Mouse (Mus musculus) liver, embryonic 13.5 days (tissue): Measurements from ENCODE around the gene Plg. TPM values are rescaled to one million over a fixed set of nuclear protein-coding genes. Genes with fewer than 3 reads are reported as not detected.

Experiments used
- ATAC-seq: fragments of 200-750 bp; cut with Nextera tagmentation; 2 replicates; pipeline ENCODE4 v1.8.0; 2017; ENCODE audit warnings: low read depth, mild to moderate bottlenecking, moderate number of reproducible peaks, moderate library complexity
- DNase-seq: peaks from one replicate; pipeline ENCODE4 v3.0.0; 2022
- H3K27ac ChIP-seq: fragments of 300-500 bp; sonication (generic); 2 replicates; pipeline ENCODE4 v1.5.1; 2015; ENCODE audit warnings: moderate library complexity, mild to moderate bottlenecking, inconsistent platforms
- H3K27me3 ChIP-seq: fragments of 300-500 bp; sonication (generic); 2 replicates; pipeline ENCODE4 v1.6.1; 2015; ENCODE audit warnings: mild to moderate bottlenecking, inconsistent platforms
- H3K36me3 ChIP-seq: fragments of 300-500 bp; sonication (generic); 2 replicates; pipeline ENCODE4 v1.6.1; 2015; ENCODE audit warnings: mild to moderate bottlenecking, inconsistent platforms
- H3K4me1 ChIP-seq: fragments of 300-500 bp; sonication (generic); replicated peaks from 2 replicates; pipeline ENCODE4 v1.6.1; 2015; ENCODE audit warnings: inconsistent platforms
- H3K4me2 ChIP-seq: fragments of 300-500 bp; sonication (generic); 2 replicates; pipeline ENCODE4 v1.6.1; 2015; ENCODE audit warnings: inconsistent platforms, mild to moderate bottlenecking, moderate library complexity
- H3K4me3 ChIP-seq: fragments of 300-500 bp; sonication (generic); replicated peaks from 2 replicates; pipeline ENCODE4 v1.5.1; 2015; ENCODE audit warnings: mild to moderate bottlenecking, inconsistent platforms
- H3K9ac ChIP-seq: fragments of 300-500 bp; sonication (generic); 2 replicates; pipeline ENCODE4 v1.6.1; 2015; ENCODE audit warnings: mild to moderate bottlenecking, inconsistent platforms
- H3K9me3 ChIP-seq: fragments of 300-500 bp; sonication (generic); replicated peaks from 2 replicates; pipeline ENCODE4 v1.6.1; 2016; ENCODE audit warnings: inconsistent platforms
- WGBS: fragments of 180-500 bp; shearing (Covaris S2); methylation state at CpG from one replicate; pipeline ENCODE4 v1.1.7; 2015; ENCODE audit not compliant: insufficient replicate concordance; 5-methylcytosine and 5-hydroxymethylcytosine counted together
- polyA plus RNA-seq: library from polyadenylated mRNA; unstranded; fragments of >200 nt; fragmentation: Nextera tagmentation; extraction: Ambion mirVana; gene quantifications from 2 replicates; pipeline ENCODE4 v1.2.1, GENCODE M21; 2015

The Plg gene
- polyA plus RNA-seq, 1 experiment from 2014 or later = 135 TPM

- H3K27ac ChIP-seq = no peak overlapping the region
- H3K36me3 ChIP-seq = peaks cover 8% of the 10 kb centered on the region; the same call in 1 of the 2 replicates
- H3K4me1 ChIP-seq = peaks cover 4% of the 10 kb centered on the region; the same call in 1 of the 2 replicates
- no peak overlapping the region for H3K4me2 ChIP-seq
- DNase-seq = no peak
- H3K27me3 ChIP-seq = no peaks in the 10 kb centered on the region
- H3K9me3 ChIP-seq = no peaks in the 10 kb centered on the region
- 66% methylated on average over 16 of the region's 16 CpGs for WGBS
- no peak for ATAC-seq
- H3K4me3 ChIP-seq = no peak overlapping the region
- no peak overlapping the region for H3K9ac ChIP-seq
These were observed 42.6 kb downstream of the Plg start for GRCm38 (mm10) chr17:12420886-12421574.

GRCm38 (mm10) chr17:12422143-12422542 is 43.7 kb downstream of the Plg start:
- 75% methylated on average over 1 of the region's 1 CpGs for WGBS
- Histone ChIP-seq H3K9ac (no peak overlapping the region), H3K4me3 (no peak overlapping the region), H3K36me3 (peaks cover 8% of the 10 kb centered on the region; the same call in 1 of the 2 replicates), H3K4me1 (peaks cover 6% of the 10 kb centered on the region), H3K9me3 (no peaks in the 10 kb centered on the region), H3K4me2 (no peak overlapping the region), H3K27me3 (no peaks in the 10 kb centered on the region), H3K27ac (no peak overlapping the region)
- DNase-seq (no peak), ATAC-seq (no peak)

- Histone ChIP-seq H3K4me2 (no peak overlapping the region), H3K4me1 (peaks cover 14% of the 10 kb centered on the region), H3K36me3 (no peaks in the 10 kb centered on the region), H3K9me3 (no peaks in the 10 kb centered on the region), H3K9ac (no peak overlapping the region), H3K4me3 (no peak overlapping the region), H3K27ac (no peak overlapping the region), H3K27me3 (no peaks in the 10 kb centered on the region)
- ATAC-seq = peak; percentile 91
- DNase-seq = peak; percentile 36
- WGBS = 8% methylated on average over 3 of the region's 3 CpGs
These were observed 48.7 kb downstream of the Plg start for GRCm38 (mm10) chr17:12427156-12427555.

GRCm38 (mm10) chr17:12428369-12428768 is 50.0 kb downstream of the Plg start:
- Histone ChIP-seq H3K27me3 (no peaks in the 10 kb centered on the region), H3K36me3 (no peaks in the 10 kb centered on the region), H3K9ac (no peak overlapping the region), H3K4me1 (peaks cover 14% of the 10 kb centered on the region), H3K4me3 (no peak overlapping the region), H3K4me2 (no peak overlapping the region), H3K27ac (no peak overlapping the region), H3K9me3 (no peaks in the 10 kb centered on the region)
- ATAC-seq (no peak), DNase-seq (no peak)

GRCm38 (mm10) chr17:12431707-12432106 is 53.3 kb downstream of the Plg start:
- DNase-seq (no peak), ATAC-seq (no peak)
- Histone ChIP-seq H3K4me3 (no peak overlapping the region), H3K4me2 (no peak overlapping the region), H3K4me1 (peaks cover 12% of the 10 kb centered on the region), H3K9ac (no peak overlapping the region), H3K27ac (no peak overlapping the region), H3K9me3 (no peaks in the 10 kb centered on the region), H3K27me3 (no peaks in the 10 kb centered on the region), H3K36me3 (no peaks in the 10 kb centered on the region)
- 56% methylated on average over 5 of the region's 5 CpGs for WGBS

- no peaks in the 10 kb centered on the region for H3K27me3 ChIP-seq
- no peak overlapping the region for H3K27ac ChIP-seq
- ATAC-seq (no peak), DNase-seq (no peak)
- no peak overlapping the region for H3K9ac ChIP-seq
- no peaks in the 10 kb centered on the region for H3K4me1 ChIP-seq
- no peaks in the 10 kb centered on the region for H3K9me3 ChIP-seq
- 82% methylated on average over 10 of the region's 10 CpGs for WGBS
- H3K4me3 ChIP-seq = no peak overlapping the region
- H3K36me3 ChIP-seq = no peaks in the 10 kb centered on the region
- H3K4me2 ChIP-seq = no peak overlapping the region
These were observed 59.4 kb downstream of the Plg start for GRCm38 (mm10) chr17:12437771-12438170.

GRCm38 (mm10) chr17:12444561-12444960 is 66.2 kb downstream of the Plg start:
- no peaks in the 10 kb centered on the region for H3K36me3 ChIP-seq
- no peak overlapping the region for H3K4me3 ChIP-seq
- no peaks in the 10 kb centered on the region for H3K9me3 ChIP-seq
- no peaks in the 10 kb centered on the region for H3K27me3 ChIP-seq
- H3K4me2 ChIP-seq = no peak overlapping the region
- WGBS = 61% methylated on average over 2 of the region's 2 CpGs
- DNase-seq = no peak
- H3K27ac ChIP-seq = no peak overlapping the region
- ATAC-seq = no peak
- H3K9ac ChIP-seq = no peak overlapping the region
- no peaks in the 10 kb centered on the region for H3K4me1 ChIP-seq

GRCm38 (mm10) chr17:12451234-12451633 is 72.8 kb downstream of the Plg start:
- no peak overlapping the region for H3K4me3 ChIP-seq
- no peak for ATAC-seq
- no peaks in the 10 kb centered on the region for H3K4me1 ChIP-seq
- H3K27ac ChIP-seq = no peak overlapping the region
- no peak for DNase-seq
- no peaks in the 10 kb centered on the region for H3K36me3 ChIP-seq
- no peak overlapping the region for H3K9ac ChIP-seq
- H3K9me3 ChIP-seq = no peaks in the 10 kb centered on the region
- no peaks in the 10 kb centered on the region for H3K27me3 ChIP-seq
- WGBS = 75% methylated on average over 4 of the region's 4 CpGs
- no peak overlapping the region for H3K4me2 ChIP-seq

- DNase-seq = no peak
- Histone ChIP-seq H3K9ac (no peak overlapping the region), H3K27me3 (no peaks in the 10 kb centered on the region), H3K36me3 (no peaks in the 10 kb centered on the region), H3K4me3 (no peak overlapping the region), H3K4me2 (no peak overlapping the region), H3K27ac (no peak overlapping the region), H3K9me3 (no peaks in the 10 kb centered on the region), H3K4me1 (no peaks in the 10 kb centered on the region)
- 70% methylated on average over 11 of the region's 11 CpGs for WGBS
- ATAC-seq = no peak
These were observed 74.6 kb downstream of the Plg start for GRCm38 (mm10) chr17:12452862-12453531.

GRCm38 (mm10) chr17:12453691-12454090 is 75.3 kb downstream of the Plg start:
- no peak for ATAC-seq
- Histone ChIP-seq H3K4me1 (no peaks in the 10 kb centered on the region), H3K36me3 (no peaks in the 10 kb centered on the region), H3K9ac (no peak overlapping the region), H3K27ac (no peak overlapping the region), H3K4me3 (no peak overlapping the region), H3K9me3 (no peaks in the 10 kb centered on the region), H3K4me2 (no peak overlapping the region), H3K27me3 (no peaks in the 10 kb centered on the region)
- DNase-seq = no peak
- WGBS = 74% methylated on average over 6 of the region's 6 CpGs

GRCm38 (mm10) chr17:12455143-12455790 is 76.9 kb downstream of the Plg start:
- H3K9ac ChIP-seq = no peak overlapping the region
- no peak overlapping the region for H3K4me3 ChIP-seq
- no peak overlapping the region for H3K27ac ChIP-seq
- H3K9me3 ChIP-seq = no peaks in the 10 kb centered on the region
- no peaks in the 10 kb centered on the region for H3K36me3 ChIP-seq
- DNase-seq (peak; percentile 4), ATAC-seq (no peak)
- no peaks in the 10 kb centered on the region for H3K27me3 ChIP-seq
- WGBS = 62% methylated on average over 5 of the region's 5 CpGs
- H3K4me2 ChIP-seq = no peak overlapping the region
- no peaks in the 10 kb centered on the region for H3K4me1 ChIP-seq

GRCm38 (mm10) chr17:12461168-12461567 is 82.8 kb downstream of the Plg start:
- H3K27ac ChIP-seq = no peak overlapping the region
- no peak for ATAC-seq

More at GRCm38 (mm10) chr17:12461168-12461567, 82.8 kb downstream of the Plg start:
- no peaks in the 10 kb centered on the region for H3K9me3 ChIP-seq
- H3K4me2 ChIP-seq = no peak overlapping the region
- no peaks in the 10 kb centered on the region for H3K36me3 ChIP-seq
- no peaks in the 10 kb centered on the region for H3K4me1 ChIP-seq
- no peak overlapping the region for H3K9ac ChIP-seq
- no peak for DNase-seq
- no peaks in the 10 kb centered on the region for H3K27me3 ChIP-seq
- no peak overlapping the region for H3K4me3 ChIP-seq
